Mouse (Mus musculus) gastrocnemius, postnatal 4 days (tissue): ENCODE measurements around the gene Rnf7. TPM values are rescaled to one million over a fixed set of nuclear protein-coding genes. Genes with fewer than 3 reads are reported as not detected.

Experiments used
- total RNA-seq, 2 experiments: library from RNA; stranded (reverse); gene quantifications; 2 replicates each; pipeline ENCODE4 v1.2.3; 2021

Gene Rnf7
- total RNA-seq, 2 experiments from 2014 or later = 87.3 to 91.2 TPM

Other genes starting within 250 kb of the Rnf7 start
- gene Atp1b3, start 114.2 kb downstream of the Rnf7 start, total RNA-seq = 10 to 100 TPM; 76.5 to 84.8 TPM
- gene Gm28729, start 46.6 kb upstream of the Rnf7 start, total RNA-seq = 1 to 10 TPM in 1 of 2 experiments, under 1 TPM in 1; 0.66 to 1.0 TPM
- 1 to 10 TPM; 9.7 to 9.8 TPM for gene Rasa2, start 152.9 kb upstream of the Rnf7 start, total RNA-seq